Mouse (Mus musculus) G1E (cell line): Measurements from ENCODE around the gene C530008M17Rik.

Experiments used
- CTCF ChIP-seq: IDR thresholded peaks from 2 replicates; pipeline ENCODE4 v1.5.1; 2012; ENCODE audit warnings: low read depth, low read length, inconsistent platforms, mixed read lengths
- GATA1 ChIP-seq: IDR thresholded peaks from 2 replicates; pipeline ENCODE4 v1.6.1; 2012; ENCODE audit warnings: borderline replicate concordance, low read length, inconsistent platforms, mixed read lengths
- GATA2 ChIP-seq: IDR thresholded peaks from 2 replicates; pipeline ENCODE4 v1.6.1; 2012; ENCODE audit warnings: low read depth, low read length, inconsistent platforms, borderline replicate concordance
- POLR2AphosphoS5 ChIP-seq: IDR thresholded peaks from 2 replicates; pipeline ENCODE4 v1.6.1; 2012; ENCODE audit warnings: low read depth, low read length, inconsistent platforms; ENCODE audit not compliant: insufficient replicate concordance
- TAL1 ChIP-seq: conservative IDR thresholded peaks from 2 replicates; pipeline ENCODE4 v1.6.1; 2012; ENCODE audit warnings: low read depth, low read length, inconsistent platforms, mixed read lengths

DNA sequence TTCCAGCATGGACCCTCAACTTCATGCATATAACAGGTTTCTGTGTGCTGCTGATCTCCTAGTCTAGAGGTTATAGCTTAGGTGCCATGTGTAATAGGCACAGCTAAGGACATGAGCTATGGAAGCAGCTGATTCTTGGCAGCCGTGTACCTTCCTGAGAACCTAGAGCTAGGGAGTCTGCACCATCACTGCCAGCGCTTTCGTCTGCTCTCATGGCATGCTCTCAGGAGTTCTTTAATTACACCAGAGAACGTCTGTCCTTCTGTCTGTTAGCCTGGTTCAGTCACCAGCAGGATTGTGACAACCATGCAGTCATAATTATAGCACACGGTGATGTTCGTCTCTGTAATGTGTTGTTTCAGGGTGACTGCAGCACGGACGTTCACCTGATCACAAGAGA lies 41.0 kb upstream of the C530008M17Rik start:
- no peak for TF ChIP-seq CTCF
- no peak for TF ChIP-seq GATA2
- no peak for TF ChIP-seq POLR2AphosphoS5
- no peak for TF ChIP-seq TAL1
- TF ChIP-seq GATA1: no peak
